Mouse (Mus musculus): Measurements from ENCODE around the gene 4933427D14Rik. TPM values are rescaled to one million over a fixed set of nuclear protein-coding genes. Genes with fewer than 3 reads are reported as not detected.
"Not testable (repeated sequence)": the region's sequence is repeated elsewhere in the genome, so short reads cannot be mapped to it uniquely, and the experiment has no call there.

4933427D14Rik gene
- total RNA-seq, 4 experiments from 2014 or later, result 1.0 to 2.6 (median 1.6) TPM

GRCm38 (mm10) chr11:72205256-72205655 lies 2.0 kb downstream of the 4933427D14Rik start:
- DNase-seq (ENCODE audit: low spot score in 2 of 2), result no peak

- no peak for DNase-seq (ENCODE audit: low spot score in 2 of 2)
Measured at GRCm38 (mm10) chr11:72203440-72203839, 3.8 kb downstream of the 4933427D14Rik start.

GRCm38 (mm10) chr11:72196506-72196905 lies 10.8 kb downstream of the 4933427D14Rik start:
- no peak for DNase-seq (ENCODE audit: low spot score in 2 of 2)

- no peak for DNase-seq (ENCODE audit: low spot score in 2 of 2)
Measured at GRCm38 (mm10) chr11:72194259-72194658, 13.0 kb downstream of the 4933427D14Rik start.

GRCm38 (mm10) chr11:72190857-72191256 lies 16.4 kb downstream of the 4933427D14Rik start:
- DNase-seq (ENCODE audit: low spot score in 2 of 2), result no peak

GRCm38 (mm10) chr11:72184252-72184651 lies 23.0 kb downstream of the 4933427D14Rik start:
- no peak for DNase-seq (ENCODE audit: low spot score in 2 of 2)

GRCm38 (mm10) chr11:72181136-72181535 lies 26.1 kb downstream of the 4933427D14Rik start:
- no peak for DNase-seq (ENCODE audit: low spot score in 2 of 2)

- no peak for DNase-seq (ENCODE audit: low spot score in 2 of 2)
Measured at GRCm38 (mm10) chr11:72180556-72180955, 26.7 kb downstream of the 4933427D14Rik start.

- no peak for DNase-seq (ENCODE audit: low spot score in 2 of 2)
Measured at GRCm38 (mm10) chr11:72176553-72176952, 30.7 kb downstream of the 4933427D14Rik start.

GRCm38 (mm10) chr11:72175966-72176365 lies 31.3 kb downstream of the 4933427D14Rik start:
- DNase-seq (ENCODE audit: low spot score in 2 of 2), result no peak

GRCm38 (mm10) chr11:72174721-72175120 lies 32.5 kb downstream of the 4933427D14Rik start:
- no peak for DNase-seq (ENCODE audit: low spot score in 2 of 2)

GRCm38 (mm10) chr11:72173506-72173905 lies 33.8 kb downstream of the 4933427D14Rik start:
- DNase-seq (ENCODE audit: low spot score in 2 of 2), result no peak

GRCm38 (mm10) chr11:72171906-72172305 lies 35.4 kb downstream of the 4933427D14Rik start:
- DNase-seq (ENCODE audit: low spot score in 2 of 2), result not testable (repeated sequence)

GRCm38 (mm10) chr11:72169871-72170270 lies 37.4 kb downstream of the 4933427D14Rik start:
- DNase-seq (ENCODE audit: low spot score in 2 of 2), result no peak

GRCm38 (mm10) chr11:72163198-72163597 lies 44.1 kb downstream of the 4933427D14Rik start:
- no peak for DNase-seq (ENCODE audit: low spot score in 2 of 2)

GRCm38 (mm10) chr11:72156624-72157023 lies 50.6 kb downstream of the 4933427D14Rik start:
- DNase-seq (ENCODE audit: low spot score in 2 of 2), result no peak

- no peak for DNase-seq (ENCODE audit: low spot score in 2 of 2)
Measured at GRCm38 (mm10) chr11:72155981-72156428, 51.3 kb downstream of the 4933427D14Rik start.

GRCm38 (mm10) chr11:72155186-72155980 lies 51.9 kb downstream of the 4933427D14Rik start:
- DNase-seq (ENCODE audit: low spot score in 2 of 2), result no peak

GRCm38 (mm10) chr11:72153122-72153862 lies 54.0 kb downstream of the 4933427D14Rik start:
- DNase-seq (ENCODE audit: low spot score in 2 of 2), result no peak

- DNase-seq (ENCODE audit: low spot score in 2 of 2), result no peak
Measured at GRCm38 (mm10) chr11:72151120-72151519, 56.1 kb downstream of the 4933427D14Rik start.

- no peak for DNase-seq (ENCODE audit: low spot score in 2 of 2)
Measured at GRCm38 (mm10) chr11:72147910-72148309, 59.3 kb downstream of the 4933427D14Rik start.

- DNase-seq (ENCODE audit: low spot score in 2 of 2), result no peak
Measured at GRCm38 (mm10) chr11:72145877-72146248, 61.4 kb downstream of the 4933427D14Rik start.

All from gastrocnemius, adult 8-10 months (tissue).